Mouse (Mus musculus): ENCODE measurements around the gene Krtap3-1. TPM values are rescaled to one million over a fixed set of nuclear protein-coding genes. Genes with fewer than 3 reads are reported as not detected.
A peak's percentile ranks its signal among the peaks of the same experiment; 100 is the strongest.
"Not testable (repeated sequence)": the region's sequence is repeated elsewhere in the genome, so short reads cannot be mapped to it uniquely, and the experiment has no call there.

Gene Krtap3-1
- total RNA-seq (2015), result not detected in 2 replicates
- total RNA-seq (2017), result not detected in 2 replicates

- ATAC-seq (ENCODE audit: poor library complexity, severe bottlenecking), result no peak
Measured at GRCm38 (mm10) chr11:99566530-99566929, at the start of gene Krtap3-1. Gene Krtap3-1 (minus strand): TSS chr11:99566630.

GRCm38 (mm10) chr11:99614796-99615363 is 48.5 kb upstream of the Krtap3-1 start, which contains the start of gene Krtap2-4:
Gene Krtap2-4 (minus strand): TSS chr11:99614846.
- ATAC-seq (ENCODE audit: poor library complexity, severe bottlenecking), result no peak

- not testable (repeated sequence) for ATAC-seq (ENCODE audit: poor library complexity, severe bottlenecking)
Measured at GRCm38 (mm10) chr11:99610089-99610488, 43.7 kb upstream of the Krtap3-1 start, which contains the start of gene Gm11937. Gene Gm11937 (minus strand): TSS chr11:99610189.

DNA sequence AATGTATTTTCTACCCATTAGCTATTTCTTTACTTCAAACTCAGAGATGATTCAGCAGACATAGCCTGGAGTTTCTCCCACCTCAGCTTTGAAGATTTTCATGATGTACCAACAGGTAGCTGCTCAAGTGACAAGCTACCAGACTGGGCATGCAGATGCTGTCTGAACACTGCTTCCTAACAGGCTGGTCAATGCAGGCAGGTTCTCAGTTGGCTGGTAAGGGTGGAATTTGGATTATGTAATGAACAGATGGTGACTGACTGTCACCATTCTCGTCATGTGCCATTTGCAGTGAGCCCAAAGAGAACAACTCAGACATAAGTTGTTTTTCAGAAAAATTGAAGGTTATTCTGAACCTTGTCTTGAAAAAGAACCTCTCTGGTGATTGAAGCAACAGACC is 42.7 kb upstream of the Krtap3-1 start:
- ATAC-seq (ENCODE audit: poor library complexity, severe bottlenecking), result no peak

DNA sequence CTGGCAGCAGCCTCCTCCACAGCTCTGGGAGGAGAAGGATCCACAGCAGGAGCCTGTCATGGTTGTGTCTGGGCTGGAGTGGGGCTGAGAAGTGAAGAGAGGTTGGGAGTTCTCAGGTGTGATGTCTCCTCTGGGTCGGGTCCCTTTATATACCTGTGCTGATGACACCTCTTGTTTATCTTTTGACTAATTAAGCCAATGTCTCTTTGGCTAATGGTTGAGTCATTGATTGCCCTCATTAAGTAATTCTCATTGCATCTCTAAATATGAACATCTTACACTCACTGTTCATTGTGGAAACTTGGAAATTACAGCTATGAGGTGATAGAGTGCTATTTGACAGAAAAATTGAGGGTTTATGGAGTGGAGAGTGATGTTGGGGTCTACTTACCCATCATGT is 36.8 kb upstream of the Krtap3-1 start, which contains the start of gene Gm11938:
Gene Gm11938 (minus strand): TSS at position 101 of the 400 bp plus-strand sequence.
- not testable (repeated sequence) for ATAC-seq (ENCODE audit: poor library complexity, severe bottlenecking)

DNA sequence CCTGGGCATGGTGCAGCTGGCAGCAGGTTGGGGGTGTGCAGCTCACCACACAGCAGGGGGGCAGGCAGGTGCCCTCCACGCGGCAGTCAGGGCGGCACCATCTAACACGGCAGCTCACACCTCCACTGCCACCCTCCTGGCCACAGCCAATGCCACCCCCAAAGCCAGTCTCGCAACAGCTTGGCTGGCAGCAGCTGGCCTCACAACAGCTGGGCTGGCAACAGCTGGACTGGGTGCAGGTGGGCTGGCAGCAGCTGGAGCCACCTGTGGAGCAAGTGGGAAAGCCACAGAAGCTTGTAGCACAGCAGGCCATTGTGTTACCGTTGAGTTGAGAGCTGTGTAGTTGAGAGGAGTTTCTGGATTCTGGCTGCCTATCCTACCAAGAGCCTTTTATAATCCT is 31.3 kb upstream of the Krtap3-1 start, which contains the start of gene Krtap9-3:
Gene Krtap9-3 (minus strand): TSS at position 364 of the 400 bp plus-strand sequence.
- ATAC-seq (ENCODE audit: poor library complexity, severe bottlenecking), result not testable (repeated sequence)

- ATAC-seq (ENCODE audit: poor library complexity, severe bottlenecking), result no peak
Measured at GRCm38 (mm10) chr11:99590981-99591380, 24.6 kb upstream of the Krtap3-1 start, which contains the start of gene Krtap1-3. Gene Krtap1-3 (minus strand): TSS chr11:99591339.

DNA sequence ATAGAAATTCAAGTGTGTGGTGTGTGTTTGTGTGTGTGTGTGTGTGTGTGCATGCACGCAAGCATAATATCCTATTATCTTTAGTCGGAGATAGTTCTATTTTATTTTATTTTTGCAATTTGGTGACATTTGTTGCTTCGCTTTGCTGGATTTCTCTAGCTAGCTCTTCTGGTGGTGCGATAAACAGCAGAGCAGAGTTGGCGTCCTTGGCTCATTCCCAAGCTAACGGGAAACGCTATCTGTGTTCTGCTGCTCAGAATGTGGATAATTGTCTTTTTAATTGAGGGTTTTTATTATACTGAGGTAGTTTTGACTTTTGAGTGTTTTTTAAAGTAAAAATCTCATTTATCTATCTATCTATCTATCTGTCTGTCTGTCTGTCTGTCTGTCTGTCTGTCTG is 18.7 kb upstream of the Krtap3-1 start:
- ATAC-seq (ENCODE audit: poor library complexity, severe bottlenecking), result no peak

DNA sequence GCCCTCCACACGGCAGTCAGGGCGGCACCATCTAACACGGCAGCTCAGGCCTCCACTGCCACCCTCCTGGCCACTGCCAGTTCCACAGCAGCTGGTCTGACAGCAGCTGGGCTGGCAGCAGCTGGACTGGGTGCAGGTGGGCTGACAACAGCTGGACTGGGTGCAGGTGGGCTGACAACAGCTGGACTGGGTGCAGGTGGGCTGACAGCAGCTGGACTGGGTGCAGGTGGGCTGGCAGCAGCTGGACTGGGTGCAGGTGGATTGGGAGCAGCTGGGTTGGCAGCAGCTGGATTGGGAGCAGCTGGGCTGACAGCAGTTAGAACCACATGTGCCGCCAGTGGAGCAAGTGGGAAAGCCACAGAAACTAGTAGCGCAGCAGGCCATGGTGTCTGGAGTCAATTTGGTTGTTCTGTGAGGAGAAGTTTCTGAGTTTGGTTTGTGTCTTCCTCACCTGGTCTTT is 16.8 kb upstream of the Krtap3-1 start, which contains the start of gene Krtap1-4:
Gene Krtap1-4 (minus strand): TSS at position 410 of the 460 bp plus-strand sequence.
- no peak for ATAC-seq (ENCODE audit: poor library complexity, severe bottlenecking)

DNA sequence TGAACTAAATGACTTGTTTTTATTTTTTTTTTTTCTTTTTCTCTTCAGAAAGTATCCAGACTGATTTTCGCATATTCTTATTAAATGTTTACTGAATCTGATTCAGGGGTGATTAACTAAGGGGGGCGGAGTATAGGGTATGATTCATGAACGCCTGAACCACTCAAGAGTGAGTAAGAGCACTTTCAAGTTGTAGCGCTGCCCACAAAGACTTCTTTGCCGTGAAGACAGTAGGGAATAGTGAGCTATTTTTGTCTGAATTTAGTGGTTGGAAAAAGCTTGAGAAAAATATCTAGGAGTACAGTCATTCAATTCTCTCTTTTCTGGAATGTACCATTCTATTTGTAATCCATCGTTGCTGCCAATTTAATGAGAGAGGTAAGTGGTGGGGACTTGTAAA is 15.1 kb upstream of the Krtap3-1 start:
- no peak for ATAC-seq (ENCODE audit: poor library complexity, severe bottlenecking)

DNA sequence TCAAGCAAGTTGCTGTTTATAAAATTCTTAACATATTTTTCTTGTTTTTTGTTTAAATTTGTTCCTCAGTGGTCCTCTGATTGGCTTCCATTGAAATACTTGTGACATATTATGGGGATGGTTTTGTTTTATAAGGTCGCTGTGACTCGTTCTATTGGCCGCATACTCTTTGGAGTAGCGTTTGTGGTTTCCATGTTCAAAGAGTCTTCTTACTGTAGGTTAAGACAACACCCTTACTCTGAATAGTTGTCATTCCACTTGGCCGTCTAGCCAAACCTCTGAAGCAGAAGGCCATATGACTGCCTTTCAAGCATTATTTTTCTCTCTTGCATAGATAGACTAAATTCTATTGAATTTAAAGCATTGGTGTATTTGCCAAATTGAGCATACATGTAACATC is 14.6 kb upstream of the Krtap3-1 start:
- no peak for ATAC-seq (ENCODE audit: poor library complexity, severe bottlenecking)

DNA sequence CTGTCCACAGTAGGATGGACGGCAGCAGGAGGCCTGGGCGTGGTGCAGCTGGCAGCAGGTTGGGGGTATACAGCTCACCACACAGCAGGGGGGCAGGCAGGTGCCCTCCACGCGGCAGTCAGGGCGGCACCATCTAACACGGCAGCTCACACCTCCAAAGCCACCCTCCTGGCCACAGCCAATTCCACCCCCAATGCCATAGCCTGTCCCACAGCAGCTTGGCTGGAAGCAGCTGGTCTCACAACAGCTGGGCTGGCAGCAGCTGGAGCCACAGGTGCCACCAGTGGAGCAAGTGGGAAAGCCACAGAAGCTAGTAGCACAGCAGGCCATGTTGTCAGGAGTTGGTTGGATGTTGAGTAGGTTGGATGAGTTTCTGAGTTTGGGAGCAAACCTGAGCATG is 14.2 kb upstream of the Krtap3-1 start, which contains the start of gene Krtap1-5:
Gene Krtap1-5 (minus strand): TSS at position 381 of the 400 bp plus-strand sequence.
- ATAC-seq (ENCODE audit: poor library complexity, severe bottlenecking), result no peak

- peak; percentile 82 for ATAC-seq (ENCODE audit: poor library complexity, severe bottlenecking)
Measured at GRCm38 (mm10) chr11:99574106-99574505, 7.7 kb upstream of the Krtap3-1 start.

- ATAC-seq (ENCODE audit: poor library complexity, severe bottlenecking), result no peak
Measured at GRCm38 (mm10) chr11:99573164-99573563, 6.7 kb upstream of the Krtap3-1 start.

- ATAC-seq (ENCODE audit: poor library complexity, severe bottlenecking), result no peak
Measured at GRCm38 (mm10) chr11:99562580-99562979, 3.9 kb downstream of the Krtap3-1 start.

DNA sequence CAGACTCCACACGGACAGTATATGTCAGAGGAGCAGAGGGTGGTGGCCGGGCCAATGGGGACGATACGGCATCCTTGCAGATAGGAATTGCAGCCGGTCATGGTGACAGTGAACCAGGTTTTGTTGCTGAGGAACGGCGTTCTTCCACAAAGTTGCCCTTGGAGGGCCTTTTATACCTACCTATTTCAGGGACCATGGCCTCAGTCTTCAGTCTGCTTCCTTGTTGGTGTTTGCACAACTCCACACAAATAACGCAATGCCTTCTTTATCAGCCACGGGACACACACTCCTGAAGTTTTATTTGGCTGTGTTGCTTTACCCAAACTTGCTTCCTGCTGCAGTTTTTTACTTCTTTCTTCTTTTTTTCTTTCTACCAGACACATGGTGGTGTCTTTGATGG is 7.1 kb downstream of the Krtap3-1 start, which contains the start of gene Gm11939:
Gene Gm11939 (minus strand): TSS at position 101 of the 400 bp plus-strand sequence.
- ATAC-seq (ENCODE audit: poor library complexity, severe bottlenecking), result no peak

GRCm38 (mm10) chr11:99557976-99558745 is 8.3 kb downstream of the Krtap3-1 start:
- ATAC-seq (ENCODE audit: poor library complexity, severe bottlenecking), result no peak

DNA sequence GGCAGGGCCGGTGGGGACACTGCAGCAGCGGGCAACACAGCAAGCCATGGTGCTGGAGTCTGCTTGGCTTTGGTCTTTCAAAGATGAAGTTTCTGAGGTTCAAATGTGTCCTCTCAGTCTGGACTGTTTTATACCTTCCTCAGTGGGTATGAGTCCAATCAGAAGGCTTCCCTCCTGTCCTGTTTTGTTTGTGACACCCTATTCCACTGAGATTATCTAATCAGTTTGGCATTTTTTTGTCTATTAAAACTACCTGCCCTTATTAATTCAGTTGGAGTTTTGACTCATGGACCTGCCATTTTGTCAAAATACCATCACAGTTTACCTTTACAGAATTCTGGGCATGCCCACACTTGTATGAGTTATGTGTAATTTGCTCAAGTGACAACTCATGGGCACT is 9.7 kb downstream of the Krtap3-1 start, which contains the start of gene Krtap3-2:
Gene Krtap3-2 (minus strand): TSS at position 101 of the 400 bp plus-strand sequence.
- ATAC-seq (ENCODE audit: poor library complexity, severe bottlenecking), result no peak

GRCm38 (mm10) chr11:99556195-99556594 is 10.2 kb downstream of the Krtap3-1 start:
- ATAC-seq (ENCODE audit: poor library complexity, severe bottlenecking), result no peak

DNA sequence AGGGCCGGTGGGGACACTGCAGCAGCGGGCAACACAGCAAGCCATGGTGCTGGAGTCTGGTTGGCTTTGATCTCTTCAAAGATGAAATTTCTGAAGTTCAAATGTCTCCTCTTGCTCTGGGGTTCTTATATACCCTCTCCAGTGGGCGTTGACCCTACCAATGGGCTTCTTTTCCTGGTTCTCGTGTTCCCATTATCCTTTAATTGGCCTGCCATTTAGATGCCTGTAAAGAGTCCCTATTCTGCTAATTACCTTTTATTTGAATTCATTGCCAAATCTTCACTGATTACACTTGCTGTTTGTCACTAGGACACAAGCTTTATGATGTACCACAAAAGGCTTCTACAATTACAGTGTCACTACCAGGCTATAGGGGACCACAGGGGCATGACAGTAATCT is 15.7 kb downstream of the Krtap3-1 start, which contains the start of gene Krtap3-3:
Gene Krtap3-3 (minus strand): TSS at position 101 of the 400 bp plus-strand sequence.
- no peak for ATAC-seq (ENCODE audit: poor library complexity, severe bottlenecking)

DNA sequence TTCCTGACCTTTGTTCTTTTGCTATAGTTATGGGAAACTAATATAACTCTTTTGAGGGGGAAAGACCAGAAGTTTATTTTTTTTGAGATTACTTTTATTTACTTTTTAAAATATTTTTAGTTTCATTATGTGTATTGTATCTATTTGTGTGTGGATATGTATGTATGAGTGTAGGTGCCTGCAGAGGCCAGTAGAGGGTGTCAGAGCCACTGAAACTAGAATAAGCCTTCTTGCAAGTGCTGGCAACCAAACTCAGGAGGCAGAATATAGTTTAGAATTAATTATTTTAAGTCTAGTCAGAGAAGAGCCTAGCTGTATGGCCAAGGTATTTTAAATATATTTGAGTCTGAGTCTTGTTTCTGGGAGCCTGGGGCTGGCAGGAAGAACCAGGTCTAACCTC is 18.5 kb downstream of the Krtap3-1 start:
- ATAC-seq (ENCODE audit: poor library complexity, severe bottlenecking), result no peak
